Mouse (Mus musculus) hindbrain, embryonic 12.5 days (tissue): ENCODE results near the gene Usp11. TPM values are rescaled to one million over a fixed set of nuclear protein-coding genes. Genes with fewer than 3 reads are reported as not detected.
"Not testable (repeated sequence)": the region's sequence is repeated elsewhere in the genome, so short reads cannot be mapped to it uniquely, and the experiment has no call there.

Source experiments
- ATAC-seq: fragments of 200-750 bp; cut with Nextera tagmentation; 2 replicates; pipeline ENCODE4 v1.8.0; 2017; ENCODE audit warnings: moderate TSS enrichment; ENCODE audit not compliant: low FRiP score
- H3K27ac ChIP-seq: fragments of 300-500 bp; sonication (generic); 2 replicates; pipeline ENCODE4 v1.5.1; 2016; ENCODE audit warnings: mild to moderate bottlenecking
- H3K27me3 ChIP-seq: fragments of 300-500 bp; sonication (generic); 2 replicates; pipeline ENCODE4 v1.6.1; 2016; ENCODE audit warnings: mild to moderate bottlenecking
- H3K36me3 ChIP-seq: fragments of 300-500 bp; sonication (generic); 2 replicates; pipeline ENCODE4 v1.6.1; 2016; ENCODE audit warnings: mild to moderate bottlenecking
- H3K4me1 ChIP-seq: fragments of 300-500 bp; sonication (generic); 2 replicates; pipeline ENCODE4 v1.6.1; 2016
- H3K4me2 ChIP-seq: fragments of 300-500 bp; sonication (generic); replicated peaks from 2 replicates; pipeline ENCODE4 v1.6.1; 2016; ENCODE audit warnings: mild to moderate bottlenecking
- H3K4me3 ChIP-seq: fragments of 300-500 bp; sonication (generic); 2 replicates; pipeline ENCODE4 v1.5.1; 2016; ENCODE audit warnings: mild to moderate bottlenecking
- H3K9ac ChIP-seq: fragments of 300-500 bp; sonication (generic); 2 replicates; pipeline ENCODE4 v1.6.1; 2016; ENCODE audit warnings: mild to moderate bottlenecking, moderate library complexity
- H3K9me3 ChIP-seq: fragments of 300-500 bp; sonication (generic); replicated peaks from 2 replicates; pipeline ENCODE4 v1.6.1; 2016; ENCODE audit warnings: mild to moderate bottlenecking
- WGBS: fragments of 180-500 bp; shearing (Covaris S2); methylation state at CpG from one replicate; pipeline ENCODE4 v1.1.7; 2016; 5-methylcytosine and 5-hydroxymethylcytosine counted together
- polyA plus RNA-seq: library from polyadenylated mRNA; unstranded; fragments of >200 nt; fragmentation: Nextera tagmentation; extraction: Ambion mirVana; gene quantifications from 2 replicates; pipeline ENCODE4 v1.2.1, GENCODE M21; 2016

Gene Usp11
- polyA plus RNA-seq, 1 experiment from 2014 or later, result 88.7 TPM

- Histone ChIP-seq H3K27ac (no peak overlapping the region), H3K36me3 (peaks cover 40% of the 10 kb centered on the region; the same call in 1 of the 2 replicates), H3K27me3 (no peaks in the 10 kb centered on the region), H3K9me3 (no peaks in the 10 kb centered on the region), H3K9ac (no peak overlapping the region), H3K4me1 (peaks cover 5% of the 10 kb centered on the region), H3K4me3 (no peak overlapping the region), H3K4me2 (no peak overlapping the region)
- 85% methylated on average over 1 of the region's 1 CpGs for WGBS
- no peak for ATAC-seq
These were observed 11.1 kb upstream of the Usp11 start for GRCm38 (mm10) chrX:20692616-20693015.

- no peak for ATAC-seq
- WGBS, result 92% methylated on average over 4 of the region's 4 CpGs
- H3K36me3 ChIP-seq, result peaks cover 52% of the 10 kb centered on the region
These were observed 7.9 kb upstream of the Usp11 start for GRCm38 (mm10) chrX:20695842-20696241.

GRCm38 (mm10) chrX:20704295-20705082, 783 bp downstream of the Usp11 start:
- Histone ChIP-seq H3K27me3 (no peaks in the 10 kb centered on the region), H3K4me1 (no peaks in the 10 kb centered on the region), H3K36me3 (0 out of 2 replicates have a peak, but pooled peaks cover under 1% of the 10 kb centered on the region), H3K4me2 (peak overlapping the region; percentile 46), H3K9ac (peak overlapping the region; percentile 67), H3K4me3 (peak overlapping the region; percentile 54), H3K9me3 (no peaks in the 10 kb centered on the region), H3K27ac (peak overlapping the region; percentile 92)
- 20% methylated on average over 31 of the region's 32 CpGs for WGBS
- ATAC-seq, result peak; percentile 94

More at GRCm38 (mm10) chrX:20695842-20696241, 7.9 kb upstream of the Usp11 start:
- H3K4me3 ChIP-seq, result no peak overlapping the region
- H3K27me3 ChIP-seq, result no peaks in the 10 kb centered on the region
- H3K4me1 ChIP-seq, result no peaks in the 10 kb centered on the region
- H3K27ac ChIP-seq, result no peak overlapping the region
- H3K9me3 ChIP-seq, result no peaks in the 10 kb centered on the region
- no peak overlapping the region for H3K4me2 ChIP-seq
- no peak overlapping the region for H3K9ac ChIP-seq

- Histone ChIP-seq H3K36me3 (no peaks in the 10 kb centered on the region), H3K4me3 (peak overlapping the region; percentile 54), H3K4me2 (peak overlapping the region; percentile 46), H3K9me3 (no peaks in the 10 kb centered on the region), H3K27me3 (no peaks in the 10 kb centered on the region), H3K4me1 (no peaks in the 10 kb centered on the region), H3K27ac (peak overlapping the region; percentile 92; the same call in 1 of the 2 replicates), H3K9ac (0 out of 2 replicates have a peak overlapping the region, but pooled peaks have one; percentile 67)
- ATAC-seq, result no peak
- WGBS, result 29% methylated on average over 3 of the region's 3 CpGs
These were observed 1.3 kb downstream of the Usp11 start for GRCm38 (mm10) chrX:20705083-20705402.

GRCm38 (mm10) chrX:20728681-20729080, 25.0 kb downstream of the Usp11 start:
- no peaks in the 10 kb centered on the region for H3K27me3 ChIP-seq
- ATAC-seq, result no peak
- no peaks in the 10 kb centered on the region for H3K9me3 ChIP-seq
- no peak overlapping the region for H3K9ac ChIP-seq
- H3K27ac ChIP-seq, result no peak overlapping the region
- no peaks in the 10 kb centered on the region for H3K36me3 ChIP-seq
- no peaks in the 10 kb centered on the region for H3K4me1 ChIP-seq
- WGBS, result 76% methylated on average over 5 of the region's 5 CpGs
- no peak overlapping the region for H3K4me3 ChIP-seq
- H3K4me2 ChIP-seq, result no peak overlapping the region

- H3K9ac ChIP-seq, H3K4me1 ChIP-seq, ATAC-seq, H3K36me3 ChIP-seq, H3K9me3 ChIP-seq, H3K4me2 ChIP-seq, H3K27ac ChIP-seq, H3K4me3 ChIP-seq, H3K27me3 ChIP-seq: not testable (repeated sequence)
- WGBS, result 46% methylated on average over 10 of the region's 10 CpGs
These were observed 26.3 kb downstream of the Usp11 start for GRCm38 (mm10) chrX:20730048-20730447.

- H3K27ac ChIP-seq, result no peak overlapping the region
- H3K4me1 ChIP-seq, result no peaks in the 10 kb centered on the region
- WGBS, result 90% methylated on average over 4 of the region's 4 CpGs
- no peak overlapping the region for H3K9ac ChIP-seq
- no peaks in the 10 kb centered on the region for H3K27me3 ChIP-seq
- H3K4me3 ChIP-seq, result no peak overlapping the region
- H3K9me3 ChIP-seq, result no peaks in the 10 kb centered on the region
- H3K4me2 ChIP-seq, result no peak overlapping the region
- ATAC-seq, result no peak
- no peaks in the 10 kb centered on the region for H3K36me3 ChIP-seq
These were observed 32.8 kb downstream of the Usp11 start for GRCm38 (mm10) chrX:20736479-20736878.

- 91% methylated on average over 2 of the region's 2 CpGs for WGBS
- H3K27ac ChIP-seq, result no peak overlapping the region
- no peaks in the 10 kb centered on the region for H3K4me1 ChIP-seq
- no peaks in the 10 kb centered on the region for H3K9me3 ChIP-seq
- H3K4me3 ChIP-seq, result no peak overlapping the region
- no peak for ATAC-seq
- H3K27me3 ChIP-seq, result no peaks in the 10 kb centered on the region
- H3K36me3 ChIP-seq, result no peaks in the 10 kb centered on the region
- no peak overlapping the region for H3K9ac ChIP-seq
- H3K4me2 ChIP-seq, result no peak overlapping the region
These were observed 45.1 kb downstream of the Usp11 start for GRCm38 (mm10) chrX:20748829-20749228.

- no peaks in the 10 kb centered on the region for H3K27me3 ChIP-seq
- no peak overlapping the region for H3K27ac ChIP-seq
- no peak overlapping the region for H3K4me3 ChIP-seq
- H3K9ac ChIP-seq, result no peak overlapping the region
- no peaks in the 10 kb centered on the region for H3K4me1 ChIP-seq
- H3K9me3 ChIP-seq, result no peaks in the 10 kb centered on the region
- 82% methylated on average over 4 of the region's 4 CpGs for WGBS
- no peak overlapping the region for H3K4me2 ChIP-seq
- H3K36me3 ChIP-seq, result no peaks in the 10 kb centered on the region
- ATAC-seq, result no peak
These were observed 57.5 kb downstream of the Usp11 start for GRCm38 (mm10) chrX:20761201-20761600.

Other genes starting within 250 kb of the Usp11 start
- 0.29 TPM in 1 of 2 replicates, not detected in the other for gene Rgn, start 154.1 kb upstream of the Usp11 start, polyA plus RNA-seq
- 74.4 and 74.9 TPM in 2 replicates for gene Rbm10, start 86.4 kb upstream of the Usp11 start, polyA plus RNA-seq
- 192 and 201 TPM in 2 replicates for gene Ndufb11, start 86.3 kb upstream of the Usp11 start, polyA plus RNA-seq
- 369 and 378 TPM in 2 replicates for gene Uba1, start 45.6 kb upstream of the Usp11 start, polyA plus RNA-seq
- 159 and 160 TPM in 2 replicates for gene Cdk16, start 16.0 kb upstream of the Usp11 start, polyA plus RNA-seq
- gene Araf, start 93.9 kb downstream of the Usp11 start, polyA plus RNA-seq, result 154 and 155 TPM in 2 replicates
- gene Timp1, start 166.3 kb downstream of the Usp11 start, polyA plus RNA-seq, result 8.8 and 10.7 TPM in 2 replicates
- gene Syn1, start 217.1 kb downstream of the Usp11 start, polyA plus RNA-seq, result 22.5 and 29.4 TPM in 2 replicates
- 3.7 and 5.1 TPM in 2 replicates for gene Cfp, start 227.6 kb downstream of the Usp11 start, polyA plus RNA-seq
- 18.5 and 18.7 TPM in 2 replicates for gene Elk1, start 246.7 kb downstream of the Usp11 start, polyA plus RNA-seq